Mouse (Mus musculus) cerebellum, adult 2 months (tissue): ENCODE data around the gene Ppp1r13b.

Experiments
- CTCF ChIP-seq: fragments of 200-500 bp; IDR thresholded peaks from 2 replicates; pipeline ENCODE4 v1.5.1; 2011; ENCODE audit warnings: low read depth, mild to moderate bottlenecking, control low read depth, low read length, moderate library complexity, borderline replicate concordance; ENCODE audit not compliant: insufficient read depth
- POLR2A ChIP-seq: fragments of 200-500 bp; IDR thresholded peaks from 2 replicates; pipeline ENCODE4 v1.6.1; 2011; ENCODE audit warnings: low read length, control low read depth, borderline replicate concordance; ENCODE audit not compliant: insufficient read depth

GRCm38 (mm10) chr12:111812611-111813010 is 95.3 kb downstream of the Ppp1r13b start:
- TF ChIP-seq CTCF (no peak), POLR2A (no peak)
